Mouse (Mus musculus) G1E (cell line): Measurements from ENCODE around the gene Gm20517. TPM values are rescaled to one million over a fixed set of nuclear protein-coding genes. Genes with fewer than 3 reads are reported as not detected.
A peak's percentile ranks its signal among the peaks of the same experiment; 100 is the strongest.

Experiments used
- ATAC-seq: 2 replicates; pipeline ENCODE4 v1.8.0; 2016; ENCODE audit warnings: mild to moderate bottlenecking; ENCODE audit not compliant: insufficient number of reproducible peaks, poor library complexity, low FRiP score, severe bottlenecking; ENCODE audit errors: extremely low read depth
- DNase-seq: peaks from one replicate; pipeline ENCODE4 v3.0.0; 2012; ENCODE audit warnings: low spot score
- H3K27me3 ChIP-seq: 2 replicates; pipeline ENCODE4 v1.6.1; 2012; ENCODE audit warnings: mild to moderate bottlenecking, low read length, inconsistent platforms; ENCODE audit not compliant: insufficient read depth
- H3K36me3 ChIP-seq: replicated peaks from 2 replicates; pipeline ENCODE3; 2012; ENCODE audit warnings: mild to moderate bottlenecking, inconsistent platforms
- H3K4me1 ChIP-seq: 2 replicates; pipeline ENCODE4 v1.6.1; 2012; ENCODE audit warnings: low read depth, low read length, inconsistent platforms, mixed read lengths; ENCODE audit not compliant: insufficient read depth
- H3K4me3 ChIP-seq: 2 replicates; pipeline ENCODE4 v1.5.1; 2012; ENCODE audit warnings: low read depth, mild to moderate bottlenecking, inconsistent platforms, low read length, moderate library complexity, mixed read lengths
- H3K9me3 ChIP-seq: replicated peaks from 2 replicates; pipeline ENCODE4 v1.6.1; 2012; ENCODE audit warnings: inconsistent platforms
- CTCF ChIP-seq: IDR thresholded peaks from 2 replicates; pipeline ENCODE4 v1.5.1; 2012; ENCODE audit warnings: low read depth, low read length, inconsistent platforms, mixed read lengths
- GATA1 ChIP-seq: IDR thresholded peaks from 2 replicates; pipeline ENCODE4 v1.6.1; 2012; ENCODE audit warnings: borderline replicate concordance, low read length, inconsistent platforms, mixed read lengths
- GATA2 ChIP-seq: IDR thresholded peaks from 2 replicates; pipeline ENCODE4 v1.6.1; 2012; ENCODE audit warnings: low read depth, low read length, inconsistent platforms, borderline replicate concordance
- POLR2AphosphoS5 ChIP-seq: IDR thresholded peaks from 2 replicates; pipeline ENCODE4 v1.6.1; 2012; ENCODE audit warnings: low read depth, low read length, inconsistent platforms; ENCODE audit not compliant: insufficient replicate concordance
- TAL1 ChIP-seq: conservative IDR thresholded peaks from 2 replicates; pipeline ENCODE4 v1.6.1; 2012; ENCODE audit warnings: low read depth, low read length, inconsistent platforms, mixed read lengths
- polyA plus RNA-seq: library from polyadenylated mRNA; stranded (reverse); fragments of >175 nt; gene quantifications from 2 replicates; pipeline ENCODE4 v1.2.3, GENCODE M21; 2012
- total RNA-seq, 2 experiments: library from RNA; stranded (forward) in 1 of 2; stranded (reverse) in 1 of 2; fragments of 200-1000 nt in 1 of 2; fragments of >200 nt in 1 of 2; fragmentation: Nextera tagmentation in 1 of 2; gene quantifications; 2 replicates each; pipeline ENCODE4 v1.2.3; 2014 to 2017

The Gm20517 gene
- total RNA-seq (2014; fragmentation: Nextera tagmentation) (2.7 and 9.6 TPM in 2 replicates), total RNA-seq (2017) (1.2 and 2.0 TPM in 2 replicates), polyA plus RNA-seq (0.05 TPM in 1 of 2 replicates, not detected in the other)

GRCm38 (mm10) chr17:47610849-47611660 lies at the start of gene Gm20517, which contains the start of the genes Bysl and Med20:
Gene Gm20517 (plus strand): TSS chr17:47611589.
Gene Bysl (minus strand): TSS chr17:47611492.
Gene Med20 (plus strand): TSS chr17:47611582.
- H3K36me3 ChIP-seq: peaks cover 75% of the 10 kb centered on the region
- DNase-seq (peak; percentile 75), ATAC-seq (peak; percentile 81)
- peak within 1 kb of the TSS; percentile 85 for H3K4me3 ChIP-seq
- H3K4me1 ChIP-seq: peaks cover 64% of the 10 kb centered on the region
- no peaks in the 10 kb centered on the region for H3K27me3 ChIP-seq
- TF ChIP-seq TAL1 (no peak), CTCF (peak; percentile 17; the same call in 1 of the 2 replicates)
- no peaks in the 10 kb centered on the region for H3K9me3 ChIP-seq

- no peak for ATAC-seq
- Histone ChIP-seq H3K36me3 (peaks cover 31% of the 10 kb centered on the region), H3K4me3 (no peak overlapping the region), H3K27me3 (no peaks in the 10 kb centered on the region), H3K4me1 (peaks cover 45% of the 10 kb centered on the region), H3K9me3 (no peaks in the 10 kb centered on the region)
- DNase-seq: no peak
- TF ChIP-seq POLR2AphosphoS5: no peak
- TF ChIP-seq TAL1: no peak
- no peak for TF ChIP-seq GATA2
- no peak for TF ChIP-seq CTCF
- TF ChIP-seq GATA1: no peak
Observed at GRCm38 (mm10) chr17:47562875-47563274, 48.5 kb upstream of the Gm20517 start.

GRCm38 (mm10) chr17:47564612-47565011 lies 46.8 kb upstream of the Gm20517 start:
- DNase-seq (no peak), ATAC-seq (peak; percentile 66)
- TF ChIP-seq GATA2 (no peak), GATA1 (no peak), POLR2AphosphoS5 (no peak), CTCF (no peak), TAL1 (no peak)
- no peaks in the 10 kb centered on the region for H3K27me3 ChIP-seq
- no peaks in the 10 kb centered on the region for H3K9me3 ChIP-seq
- H3K4me3 ChIP-seq: no peak overlapping the region
- peaks cover 28% of the 10 kb centered on the region for H3K36me3 ChIP-seq
- H3K4me1 ChIP-seq: peaks cover 58% of the 10 kb centered on the region

- no peak for TF ChIP-seq GATA2
- TF ChIP-seq TAL1: no peak
- TF ChIP-seq GATA1: no peak
- no peak for TF ChIP-seq POLR2AphosphoS5
- TF ChIP-seq CTCF: no peak
- Histone ChIP-seq H3K9me3 (no peaks in the 10 kb centered on the region), H3K4me3 (no peak overlapping the region), H3K36me3 (peaks cover 23% of the 10 kb centered on the region), H3K4me1 (peaks cover 59% of the 10 kb centered on the region), H3K27me3 (no peaks in the 10 kb centered on the region)
- DNase-seq (no peak), ATAC-seq (no peak)
Observed at GRCm38 (mm10) chr17:47566133-47566532, 45.3 kb upstream of the Gm20517 start.

- no peak for ATAC-seq
- no peaks in the 10 kb centered on the region for H3K9me3 ChIP-seq
- H3K4me1 ChIP-seq: peaks cover 69% of the 10 kb centered on the region
- H3K27me3 ChIP-seq: no peaks in the 10 kb centered on the region
- no peak overlapping the region for H3K4me3 ChIP-seq
- TF ChIP-seq TAL1 (no peak), GATA1 (no peak), GATA2 (no peak), CTCF (no peak), POLR2AphosphoS5 (no peak)
- peaks cover 31% of the 10 kb centered on the region for H3K36me3 ChIP-seq
- no peak for DNase-seq
Observed at GRCm38 (mm10) chr17:47567271-47567670, 44.1 kb upstream of the Gm20517 start.

GRCm38 (mm10) chr17:47568389-47568788 lies 43.0 kb upstream of the Gm20517 start:
- peaks cover 72% of the 10 kb centered on the region for H3K4me1 ChIP-seq
- no peaks in the 10 kb centered on the region for H3K9me3 ChIP-seq
- DNase-seq: peak; percentile 28
- H3K4me3 ChIP-seq: no peak overlapping the region; the same call in 1 of the 2 replicates
- peaks cover 33% of the 10 kb centered on the region for H3K36me3 ChIP-seq
- H3K27me3 ChIP-seq: no peaks in the 10 kb centered on the region
- TF ChIP-seq TAL1 (peak; percentile 78), CTCF (no peak)
- peak; percentile 76 for ATAC-seq
